16 mouse cellular contexts compared by ENCODE assay signal in genomic region chr5:123897352-123897751, GRCm38 (mm10). TPM values are rescaled to one million over a fixed set of nuclear protein-coding genes. Genes with fewer than 3 reads are reported as not detected.
A peak's percentile ranks its signal among the peaks of the same experiment; 100 is the strongest.
DNase-seq lines count a peak whose midpoint lies in the region; ATAC-seq and TF ChIP-seq lines count a peak whose summit lies in the region.
"Had no signal": no experiment of that assay in that cellular context is flagged by ENCODE, and none has a peak within 500 bp of the region (broad histone marks: within the 10 kb centered on the region; RNA-seq: fewer than 3 reads in every experiment).

No protein-coding gene starts in this region.

- 12% methylated on average over 13 of the region's 13 CpGs for WGBS in thymus, adult 2 months
- WGBS in intestine, embryonic 16.5 days: 81% methylated on average over 13 of the region's 13 CpGs

- no peak for TF ChIP-seq CTCF in thymus, adult 2 months (IDR thresholded peaks at IDR 0.05; ENCODE audit: borderline replicate concordance, control insufficient read depth, extremely low read depth, insufficient read depth, low read length, poor library complexity)

- DNase-seq in layer of hippocampus, adult 9-11 months: peak; percentile 88
- DNase-seq in layer of hippocampus, postnatal 25 days (ENCODE audit: extremely low spot score in 1 of 2, low spot score in 1 of 2): no peak
- DNase-seq in thymus, adult 2 months: no peak
- DNase-seq in thymus, postnatal 25 days: no peak
- peak; percentile 61 for DNase-seq in splenic B cell, adult 2 months (ENCODE audit: low read depth, low spot score)
- DNase-seq in adrenal gland, adult (ENCODE audit: inconsistent age in 2 of 2, low spot score in 1 of 2): no peak
- DNase-seq: adrenal gland, adult 2 months; forebrain, postnatal 0 days; left cerebral cortex, postnatal 4 days had no signal

- no peak overlapping the region for H3K27ac ChIP-seq in thymus, adult 2 months (ENCODE audit: control insufficient read depth, insufficient read depth, low read length)
- H3K27ac ChIP-seq in intestine, embryonic 16.5 days (ENCODE audit: low read length): no peak overlapping the region
- H3K27ac ChIP-seq: hindbrain, embryonic 10.5 days; kidney, postnatal 0 days; liver, embryonic 15.5 days had no signal

- H3K4me2 ChIP-seq in intestine, embryonic 16.5 days (ENCODE audit: low read depth, low read length): no peak overlapping the region
- H3K4me2 ChIP-seq: heart, embryonic 12.5 days; liver, embryonic 15.5 days had no signal

- peak; percentile 87 for ATAC-seq in granulocyte monocyte progenitor cell, adult 5-6 weeks (replicated peaks; ENCODE audit: poor library complexity, severe bottlenecking)
- ATAC-seq in intestine, embryonic 16.5 days: no peak
- ATAC-seq: forebrain, postnatal 0 days; Patski had no signal

- no peak for TF ChIP-seq POLR2A in thymus, adult 2 months (IDR thresholded peaks at IDR 0.05; ENCODE audit: control insufficient read depth, extremely low read depth, insufficient read depth, low read length, poor library complexity)

- H3K4me3 ChIP-seq in thymus, adult 2 months (ENCODE audit: control insufficient read depth, insufficient read depth, low read length): peak overlapping the region; percentile 41
- no peak overlapping the region for H3K4me3 ChIP-seq in intestine, embryonic 16.5 days (ENCODE audit: low read length)
- H3K4me3 ChIP-seq: heart, embryonic 12.5 days; hindbrain, embryonic 10.5 days; liver, embryonic 15.5 days had no signal

- no peak overlapping the region for H3K9ac ChIP-seq in intestine, embryonic 16.5 days (ENCODE audit: low read depth, low read length)
- H3K9ac ChIP-seq: forebrain, postnatal 0 days; heart, embryonic 12.5 days; liver, embryonic 15.5 days had no signal

- H3K27me3 ChIP-seq in thymus, adult 2 months (ENCODE audit: control insufficient read depth, insufficient read depth, low read length): no peaks in the 10 kb centered on the region
- no peaks in the 10 kb centered on the region for H3K27me3 ChIP-seq in splenic B cell, adult 2 months (ENCODE audit: control insufficient read depth, insufficient read depth, low read length, poor library complexity, severe bottlenecking)
- no peaks in the 10 kb centered on the region for H3K27me3 ChIP-seq in intestine, embryonic 16.5 days (replicated peaks; ENCODE audit: control insufficient read depth, insufficient read depth, low read length)
- H3K27me3 ChIP-seq: heart, embryonic 12.5 days; liver, embryonic 15.5 days; Patski had no signal

- H3K36me3 ChIP-seq in thymus, adult 2 months (ENCODE audit: control insufficient read depth, insufficient read depth, low read length): no peaks in the 10 kb centered on the region
- H3K36me3 ChIP-seq in splenic B cell, adult 2 months (ENCODE audit: control insufficient read depth, insufficient read depth, low read length, poor library complexity, severe bottlenecking): no peaks in the 10 kb centered on the region
- no peaks in the 10 kb centered on the region for H3K36me3 ChIP-seq in intestine, embryonic 16.5 days (ENCODE audit: control insufficient read depth, insufficient read depth, low read length)
- H3K36me3 ChIP-seq: heart, embryonic 12.5 days; hindbrain, embryonic 10.5 days; liver, embryonic 15.5 days had no signal

- H3K4me1 ChIP-seq in thymus, adult 2 months (replicated peaks; ENCODE audit: control insufficient read depth, insufficient read depth, low read length): peaks cover 9% of the 10 kb centered on the region
- H3K4me1 ChIP-seq in intestine, embryonic 16.5 days (ENCODE audit: control insufficient read depth, insufficient read depth, low read length): no peaks in the 10 kb centered on the region
- H3K4me1 ChIP-seq: heart, embryonic 12.5 days; hindbrain, embryonic 10.5 days had no signal

- H3K9me3 ChIP-seq in intestine, embryonic 16.5 days (ENCODE audit: control insufficient read depth, low read length): no peaks in the 10 kb centered on the region
- H3K9me3 ChIP-seq: heart, embryonic 12.5 days; hindbrain, embryonic 10.5 days; liver, embryonic 15.5 days had no signal

RNA-seq across cellular contexts. Expression of gene Denr, which starts 9.6 kb away (rescaled TPM):
- 10 to 100 TPM; 60.5 to 62.0 TPM for total RNA-seq in layer of hippocampus, postnatal 25 days (2021)
- 9.7 and 11.8 TPM in 2 replicates for polyA plus RNA-seq in thymus, adult 2 months (2012; rRNA removed)
- total RNA-seq in granulocyte monocyte progenitor cell, adult 5-6 weeks (2014; fragmentation: Nextera tagmentation): 67.5 and 72.9 TPM in 2 replicates
- total RNA-seq in granulocyte monocyte progenitor cell, adult 5-6 weeks (2017): 76.4 and 100.0 TPM in 2 replicates
- 96.2 and 115 TPM in 2 replicates for polyA plus RNA-seq in intestine, embryonic 16.5 days (2015; fragmentation: Nextera tagmentation; extraction: Ambion mirVana)

RNA-seq across cellular contexts. Expression of gene Hcar1, which starts 17.5 kb away (rescaled TPM):
- total RNA-seq in layer of hippocampus, postnatal 25 days (2021): under 1 TPM; 0.61 to 0.74 TPM
- 3.1 and 4.7 TPM in 2 replicates for polyA plus RNA-seq in thymus, adult 2 months (2012; rRNA removed)
- total RNA-seq in granulocyte monocyte progenitor cell, adult 5-6 weeks (2014; fragmentation: Nextera tagmentation): not detected in 2 replicates
- total RNA-seq in granulocyte monocyte progenitor cell, adult 5-6 weeks (2017): not detected in 2 replicates
- polyA plus RNA-seq in intestine, embryonic 16.5 days (2015; fragmentation: Nextera tagmentation; extraction: Ambion mirVana): 3.2 and 3.4 TPM in 2 replicates
- polyA plus RNA-seq: hindbrain, embryonic 10.5 days; Patski had no signal

RNA-seq across cellular contexts. Expression of gene Gm43518, which starts 29.9 kb away (rescaled TPM):
- total RNA-seq in layer of hippocampus, postnatal 25 days (2021): 1 to 10 TPM in 1 of 2 experiments, under 1 TPM in 1; 0.54 to 1.4 TPM
- 0.42 and 0.62 TPM in 2 replicates for polyA plus RNA-seq in thymus, adult 2 months (2012; rRNA removed)
- not detected in 2 replicates for total RNA-seq in granulocyte monocyte progenitor cell, adult 5-6 weeks (2014; fragmentation: Nextera tagmentation)
- total RNA-seq in granulocyte monocyte progenitor cell, adult 5-6 weeks (2017): not detected in 2 replicates
- polyA plus RNA-seq in intestine, embryonic 16.5 days (2015; fragmentation: Nextera tagmentation; extraction: Ambion mirVana): 1.2 and 2.8 TPM in 2 replicates
- polyA plus RNA-seq: adrenal gland, adult 2 months had no signal

RNA-seq across cellular contexts. Expression of gene Hcar2, which starts 32.1 kb away (rescaled TPM):
- total RNA-seq in layer of hippocampus, postnatal 25 days (2021): under 1 TPM in 1 of 2 experiments, not detected in 1; 0.12 TPM
- polyA plus RNA-seq in thymus, adult 2 months (2012; rRNA removed): 2.7 and 3.0 TPM in 2 replicates
- total RNA-seq in granulocyte monocyte progenitor cell, adult 5-6 weeks (2014; fragmentation: Nextera tagmentation): not detected in 2 replicates
- total RNA-seq in granulocyte monocyte progenitor cell, adult 5-6 weeks (2017): 2.7 and 5.4 TPM in 2 replicates
- 0.11 TPM in 1 of 2 replicates, not detected in the other for polyA plus RNA-seq in intestine, embryonic 16.5 days (2015; fragmentation: Nextera tagmentation; extraction: Ambion mirVana)
- total RNA-seq: forebrain, postnatal 0 days; left cerebral cortex, postnatal 4 days had no signal
- polyA plus RNA-seq: forebrain, postnatal 0 days; heart, embryonic 12.5 days; kidney, postnatal 0 days; Patski had no signal

RNA-seq across cellular contexts. Expression of gene Ccdc62, which starts 33.1 kb away (rescaled TPM):
- 1 to 10 TPM; 3.5 to 4.3 TPM for total RNA-seq in layer of hippocampus, postnatal 25 days (2021)
- polyA plus RNA-seq in thymus, adult 2 months (2012; rRNA removed): 2.3 and 3.8 TPM in 2 replicates
- 0.34 and 2.6 TPM in 2 replicates for total RNA-seq in granulocyte monocyte progenitor cell, adult 5-6 weeks (2014; fragmentation: Nextera tagmentation)
- total RNA-seq in granulocyte monocyte progenitor cell, adult 5-6 weeks (2017): 0.10 and 5.3 TPM in 2 replicates
- polyA plus RNA-seq in intestine, embryonic 16.5 days (2015; fragmentation: Nextera tagmentation; extraction: Ambion mirVana): 5.1 and 5.2 TPM in 2 replicates

Comparison
In these comparisons a context has a peak if more than half of its experiments do, and no peak if none do; other contexts are left out.
1. DNase-seq: peak in layer of hippocampus, adult 9-11 months (single experiment) and splenic B cell, adult 2 months (single experiment); none in layer of hippocampus, postnatal 25 days (0 of 2), thymus, adult 2 months (single experiment), thymus, postnatal 25 days (single experiment) and adrenal gland, adult (0 of 2).